Mouse (Mus musculus): ENCODE measurements around the gene Disp1.

Disp1 gene

GRCm38 (mm10) chr1:183081126-183081525, 140.2 kb downstream of the Disp1 start:
- ChIA-PET CTCF (no interaction called here), POLR2A (no interaction called here)

GRCm38 (mm10) chr1:183075121-183075822, 146.1 kb downstream of the Disp1 start:
- CTCF ChIA-PET, result interaction anchor here in 1 of 4 experiments (0.6 kb wide), 2 partner anchors 937 to 1528 kb away, joined by 3 read pairs; no protein-coding TSS in a partner anchor
- POLR2A ChIA-PET, result no interaction called here

GRCm38 (mm10) chr1:183072263-183073050, 148.9 kb downstream of the Disp1 start:
- CTCF ChIA-PET, result no interaction called here
- POLR2A ChIA-PET, result no interaction called here

- POLR2A ChIA-PET, result no interaction called here
- CTCF ChIA-PET, result no interaction called here
These were observed 151.2 kb downstream of the Disp1 start for GRCm38 (mm10) chr1:183069954-183070649.

GRCm38 (mm10) chr1:183067807-183068206, 153.5 kb downstream of the Disp1 start:
- ChIA-PET CTCF (no interaction called here), POLR2A (no interaction called here)

GRCm38 (mm10) chr1:183066981-183067380, 154.3 kb downstream of the Disp1 start:
- ChIA-PET POLR2A (interaction anchor here in 1 of 4 experiments (1.2 kb wide), 1 partner anchor 28 kb away, joined by 4 read pairs; no protein-coding TSS in a partner anchor), CTCF (no interaction called here)

- POLR2A ChIA-PET, result no interaction called here
These were observed 160.7 kb downstream of the Disp1 start for GRCm38 (mm10) chr1:183060611-183061010.

GRCm38 (mm10) chr1:183056289-183056655, 165.1 kb downstream of the Disp1 start:
- POLR2A ChIA-PET, result no interaction called here

More at GRCm38 (mm10) chr1:183060611-183061010, 160.7 kb downstream of the Disp1 start:
- CTCF ChIA-PET, result no interaction called here

GRCm38 (mm10) chr1:183055608-183056288, 165.6 kb downstream of the Disp1 start:
- CTCF ChIA-PET, result interaction anchor here in 1 of 4 experiments (0.6 kb wide), 1 partner anchor 178 kb away, joined by 5 read pairs; no protein-coding TSS in a partner anchor
- POLR2A ChIA-PET, result interaction anchor here in 1 of 4 experiments (1.1 kb wide), 1 partner anchor 1191 kb away, joined by 3 read pairs; no protein-coding TSS in a partner anchor

More at GRCm38 (mm10) chr1:183056289-183056655, 165.1 kb downstream of the Disp1 start:
- CTCF ChIA-PET, result no interaction called here

GRCm38 (mm10) chr1:183052663-183053062, 168.7 kb downstream of the Disp1 start:
- POLR2A ChIA-PET, result interaction anchor here in 1 of 4 experiments (1.6 kb wide), 1 partner anchor 9 kb away, joined by 4 read pairs; no protein-coding TSS in a partner anchor
- CTCF ChIA-PET, result interaction anchor here in 2 of 4 experiments (0.6 to 1.3 kb wide), 2 partner anchors 10 to 604 kb away, joined by 3 to 4 read pairs; no protein-coding TSS in a partner anchor

- ChIA-PET CTCF (no interaction called here), POLR2A (interaction anchor here in 1 of 4 experiments (0.7 kb wide), 1 partner anchor 942 kb away, joined by 4 read pairs; no protein-coding TSS in a partner anchor)
These were observed 172.0 kb downstream of the Disp1 start for GRCm38 (mm10) chr1:183049295-183049694.

GRCm38 (mm10) chr1:183047913-183048523, 173.3 kb downstream of the Disp1 start:
- CTCF ChIA-PET, result interaction anchor here in 1 of 4 experiments (0.8 kb wide), 1 partner anchor 57 kb away, joined by 3 read pairs; no protein-coding TSS in a partner anchor

GRCm38 (mm10) chr1:183047191-183047912, 174.0 kb downstream of the Disp1 start:
- ChIA-PET CTCF (interaction anchor here in 1 of 4 experiments (0.8 kb wide), 1 partner anchor 56 kb away, joined by 3 read pairs; no protein-coding TSS in a partner anchor), POLR2A (no interaction called here)

More at GRCm38 (mm10) chr1:183047913-183048523, 173.3 kb downstream of the Disp1 start:
- POLR2A ChIA-PET, result no interaction called here

GRCm38 (mm10) chr1:183046081-183046480, 175.2 kb downstream of the Disp1 start:
- ChIA-PET CTCF (no interaction called here), POLR2A (no interaction called here)

GRCm38 (mm10) chr1:183043161-183043812, 178.0 kb downstream of the Disp1 start:
- CTCF ChIA-PET, result interaction anchor here in 3 of 4 experiments (0.5 to 2.1 kb wide), 6 partner anchors 37 to 178 kb away, joined by 3 to 9 read pairs (median 4); partner anchors contain the start of gene Disp1 (in 1 of the 3)
- POLR2A ChIA-PET, result interaction anchor here in 2 of 4 experiments (0.8 to 1.2 kb wide), 3 partner anchors 9 to 56 kb away, joined by 3 to 5 read pairs (median 4); no protein-coding TSS in a partner anchor

- ChIA-PET CTCF (interaction anchor here (0.6 to 1.8 kb wide), 10 partner anchors 11 to 231 kb away, joined by 3 to 20 read pairs (median 4); no protein-coding TSS in a partner anchor), POLR2A (interaction anchor here in 3 of 4 experiments (0.6 to 0.9 kb wide), 3 partner anchors 54 to 1453 kb away, joined by 3 to 4 read pairs (median 3); no protein-coding TSS in a partner anchor)
These were observed 179.6 kb downstream of the Disp1 start for GRCm38 (mm10) chr1:183041703-183042102.

Data from embryonic stem cell, embryonic (primary cell).